Mouse (Mus musculus) embryonic fibroblast, embryonic 13.5 days (primary cell): ENCODE results near the gene Prkaca.

ENCODE experiments used
- CTCF ChIP-seq: IDR thresholded peaks from 2 replicates; pipeline ENCODE4 v1.5.1; 2011; ENCODE audit warnings: mild to moderate bottlenecking, control low read depth, low read length, moderate library complexity, borderline replicate concordance; ENCODE audit not compliant: insufficient read depth
- POLR2A ChIP-seq: IDR thresholded peaks from 2 replicates; pipeline ENCODE4 v1.6.1; 2011; ENCODE audit warnings: low read depth, mild to moderate bottlenecking, control low read depth, low read length, moderate library complexity

DNA sequence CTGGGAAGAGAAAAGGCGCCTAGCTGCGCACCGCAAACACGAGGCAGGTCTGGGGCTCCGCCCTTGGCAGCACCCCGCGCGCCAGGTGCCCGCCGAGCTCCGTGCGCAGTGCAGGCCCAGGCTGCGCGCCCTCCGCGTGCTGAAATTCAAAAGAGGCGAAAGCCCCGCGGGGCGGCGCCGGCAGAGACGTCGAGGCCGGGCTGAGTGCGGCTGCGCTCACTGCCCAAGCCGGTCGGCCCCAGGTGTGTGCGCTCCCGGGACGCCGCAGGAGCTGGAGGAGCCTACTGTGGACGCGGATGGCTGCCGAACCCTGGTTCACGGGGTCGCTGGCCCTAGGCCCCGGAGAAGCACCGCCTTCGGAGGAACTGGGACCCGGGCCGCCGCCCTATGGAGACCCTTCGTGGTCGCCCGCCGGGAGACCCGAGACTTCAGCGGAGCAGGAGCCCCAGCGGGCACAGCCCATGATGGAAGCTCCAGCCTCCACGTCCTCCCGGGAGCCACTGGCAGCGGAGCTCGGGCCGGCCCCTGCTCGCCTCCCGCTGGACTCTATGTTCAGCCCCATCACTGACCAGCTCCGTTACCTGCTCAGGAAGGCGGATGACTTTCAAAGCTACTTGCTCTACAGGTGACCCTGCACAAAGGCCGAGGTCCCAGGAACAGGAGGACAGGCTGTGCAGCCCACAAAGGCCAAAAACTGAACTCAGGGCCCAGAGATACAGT, 28.6 kb downstream of the Prkaca start, which contains the start of gene 1700067K01Rik:
- TF ChIP-seq POLR2A (no peak), CTCF (no peak)
